Mouse (Mus musculus) ES-Bruce4 (cell line): ENCODE results near the gene Bsnd.

Experiments used
- CTCF ChIP-seq: IDR thresholded peaks from one replicate; pipeline ENCODE4 v1.8.1; 2011; ENCODE audit warnings: low read depth, low read length
- EP300 ChIP-seq: IDR thresholded peaks from 2 replicates; pipeline ENCODE4 v1.6.1; 2011; ENCODE audit warnings: low read depth, low read length; ENCODE audit not compliant: insufficient read depth
- POLR2A ChIP-seq: IDR thresholded peaks from one replicate; pipeline ENCODE4 v1.8.1; 2011; ENCODE audit warnings: low read length; ENCODE audit not compliant: insufficient read depth

- TF ChIP-seq EP300 (no peak), CTCF (no peak), POLR2A (no peak)
These were observed 5.8 kb upstream of the Bsnd start for GRCm38 (mm10) chr4:106497776-106498470.
